Comparison of ENCODE assay signal across 30 mouse cellular contexts in the genomic region with DNA sequence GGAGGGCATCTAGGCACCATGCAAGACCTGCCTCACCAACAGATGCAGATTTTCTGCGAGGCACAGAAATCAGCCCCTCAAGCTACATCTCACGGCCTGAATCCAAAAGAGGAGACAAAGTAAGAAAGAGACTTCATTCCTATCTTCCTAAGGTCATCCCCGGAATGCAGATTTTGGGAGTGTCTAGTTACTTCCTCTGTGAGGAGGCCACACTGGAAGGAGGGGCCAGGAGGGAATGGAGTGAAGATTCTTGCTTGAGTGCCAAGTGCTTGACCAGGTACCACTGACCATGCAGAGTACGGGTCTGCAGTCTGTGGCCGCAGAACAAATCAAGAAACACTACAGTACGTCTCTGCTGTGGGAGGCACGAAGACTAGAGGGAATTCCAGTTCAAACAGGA.
"Had no signal": no experiment of that assay in that cellular context is flagged by ENCODE, and none has a peak within 500 bp of the region (broad histone marks: within the 10 kb centered on the region; RNA-seq: fewer than 3 reads in every experiment).

No protein-coding gene starts in this region.

- H3K27me3 ChIP-seq: heart, embryonic 13.5 days; heart, embryonic 15.5 days; kidney, embryonic 15.5 days; limb, embryonic 12.5 days; liver, embryonic 13.5 days; liver, embryonic 15.5 days had no signal

- DNase-seq: gastrocnemius, postnatal 14 days; gastrocnemius, postnatal 36 days; heart, adult 11 months; heart, adult 2 months; heart, postnatal 14 days; heart, postnatal 36 days; kidney, adult 11 months; kidney, adult 2 months; kidney, adult 9 months; kidney, postnatal 14 days; kidney, postnatal 4 days; liver; liver, embryonic 13.5 days; liver, postnatal 0 days had no signal

- H3K4me3 ChIP-seq: heart, adult 2 months; heart, embryonic 13.5 days; heart, embryonic 15.5 days; hindbrain, embryonic 10.5 days; hindbrain, embryonic 12.5 days; kidney, embryonic 15.5 days; layer of hippocampus, adult 2 months; left cerebral cortex, adult 2 months; limb, embryonic 10.5 days; limb, embryonic 12.5 days; liver, embryonic 13.5 days; liver, embryonic 15.5 days had no signal

- H3K9ac ChIP-seq: heart, embryonic 13.5 days; heart, embryonic 15.5 days; hindbrain, embryonic 12.5 days; hindbrain, embryonic 14.5 days; kidney, embryonic 15.5 days; limb, embryonic 12.5 days; liver, embryonic 13.5 days; liver, embryonic 15.5 days; liver, postnatal 0 days had no signal

- H3K27ac ChIP-seq: heart, adult 2 months; heart, embryonic 13.5 days; heart, embryonic 15.5 days; hindbrain, embryonic 10.5 days; hindbrain, embryonic 12.5 days; hindbrain, embryonic 14.5 days; hindbrain, postnatal 0 days; kidney, embryonic 15.5 days; kidney, postnatal 0 days; layer of hippocampus, adult 2 months; left cerebral cortex, adult 2 months; limb, embryonic 10.5 days; limb, embryonic 12.5 days; liver, embryonic 13.5 days; liver, embryonic 15.5 days had no signal

- H3K9me3 ChIP-seq: heart, embryonic 13.5 days; heart, embryonic 15.5 days; hindbrain, embryonic 10.5 days; hindbrain, embryonic 12.5 days; kidney, embryonic 15.5 days; limb, embryonic 10.5 days; limb, embryonic 12.5 days; liver, embryonic 13.5 days; liver, embryonic 15.5 days had no signal

- H3K4me2 ChIP-seq: heart, embryonic 11.5 days; heart, embryonic 13.5 days; heart, embryonic 15.5 days; hindbrain, embryonic 12.5 days; hindbrain, embryonic 14.5 days; kidney, embryonic 15.5 days; limb, embryonic 12.5 days; liver, embryonic 11.5 days; liver, embryonic 13.5 days; liver, embryonic 15.5 days had no signal

- H3K36me3 ChIP-seq: hindbrain, embryonic 12.5 days; liver, embryonic 13.5 days; liver, embryonic 15.5 days had no signal

- ATAC-seq: hindbrain, postnatal 0 days; intestine, embryonic 16.5 days; liver, postnatal 0 days had no signal
